Mouse (Mus musculus): ENCODE measurements around the gene Shc3. TPM values are rescaled to one million over a fixed set of nuclear protein-coding genes. Genes with fewer than 3 reads are reported as not detected.

Gene Shc3
- polyA plus RNA-seq, 1 experiment from 2014 or later = 0.52 TPM

- DNase-seq (ENCODE audit: low spot score) = no peak
Observed at GRCm38 (mm10) chr13:51485291-51485690, 83.9 kb downstream of the Shc3 start.

GRCm38 (mm10) chr13:51482786-51483185, 86.4 kb downstream of the Shc3 start:
- DNase-seq (ENCODE audit: low spot score) = no peak

GRCm38 (mm10) chr13:51480341-51481011, 88.7 kb downstream of the Shc3 start:
- DNase-seq (ENCODE audit: low spot score) = no peak

GRCm38 (mm10) chr13:51479826-51480225, 89.4 kb downstream of the Shc3 start:
- DNase-seq (ENCODE audit: low spot score) = no peak

GRCm38 (mm10) chr13:51476991-51477390, 92.2 kb downstream of the Shc3 start:
- no peak for DNase-seq (ENCODE audit: low spot score)

- no peak for DNase-seq (ENCODE audit: low spot score)
Observed at GRCm38 (mm10) chr13:51468697-51469250, 100.4 kb downstream of the Shc3 start.

GRCm38 (mm10) chr13:51466117-51466841, 102.9 kb downstream of the Shc3 start:
- DNase-seq (ENCODE audit: low spot score) = no peak

- DNase-seq (ENCODE audit: low spot score) = no peak
Observed at GRCm38 (mm10) chr13:51464294-51464693, 104.9 kb downstream of the Shc3 start.

GRCm38 (mm10) chr13:51456190-51456878, 112.9 kb downstream of the Shc3 start:
- no peak for DNase-seq (ENCODE audit: low spot score)

- DNase-seq (ENCODE audit: low spot score) = no peak
Observed at GRCm38 (mm10) chr13:51446550-51446949, 122.7 kb downstream of the Shc3 start.

GRCm38 (mm10) chr13:51442922-51443321, 126.3 kb downstream of the Shc3 start:
- DNase-seq (ENCODE audit: low spot score) = no peak

- DNase-seq (ENCODE audit: low spot score) = no peak
Observed at GRCm38 (mm10) chr13:51437105-51438085, 131.8 kb downstream of the Shc3 start.

GRCm38 (mm10) chr13:51435146-51435545, 134.1 kb downstream of the Shc3 start:
- no peak for DNase-seq (ENCODE audit: low spot score)

- DNase-seq (ENCODE audit: low spot score) = peak; percentile 12
Observed at GRCm38 (mm10) chr13:51434460-51434859, 134.8 kb downstream of the Shc3 start.

- DNase-seq (ENCODE audit: low spot score) = no peak
Observed at GRCm38 (mm10) chr13:51433371-51433770, 135.8 kb downstream of the Shc3 start.

GRCm38 (mm10) chr13:51425662-51426443, 143.4 kb downstream of the Shc3 start:
- no peak for DNase-seq (ENCODE audit: low spot score)

GRCm38 (mm10) chr13:51424647-51425046, 144.6 kb downstream of the Shc3 start:
- peak; percentile 55 for DNase-seq (ENCODE audit: low spot score)

GRCm38 (mm10) chr13:51423647-51424046, 145.6 kb downstream of the Shc3 start:
- DNase-seq (ENCODE audit: low spot score) = no peak

- no peak for DNase-seq (ENCODE audit: low spot score)
Observed at GRCm38 (mm10) chr13:51420861-51421260, 148.4 kb downstream of the Shc3 start.

- DNase-seq (ENCODE audit: low spot score) = no peak
Observed at GRCm38 (mm10) chr13:51419501-51419900, 149.7 kb downstream of the Shc3 start.

All from thymus, postnatal 0 days (tissue).